Mouse (Mus musculus) MEL (cell line): Measurements from ENCODE around the gene Kcnrg. TPM values are rescaled to one million over a fixed set of nuclear protein-coding genes. Genes with fewer than 3 reads are reported as not detected.
A peak's percentile ranks its signal among the peaks of the same experiment; 100 is the strongest.

Experiments
- DNase-seq: peaks from one replicate; pipeline ENCODE4 v3.0.0; 2011; ENCODE audit warnings: low read depth, low spot score
- H3K27ac ChIP-seq: 2 replicates; pipeline ENCODE4 v1.5.1; 2012; ENCODE audit warnings: low read depth, mild to moderate bottlenecking, control low read depth, low read length, moderate library complexity; ENCODE audit not compliant: control insufficient read depth
- H3K27me3 ChIP-seq, 2 experiments: fragments of 150-350 bp in 1 of 2; sonication (generic) in 1 of 2; 2 replicates each; pipeline ENCODE4 v1.6.1; 2012; ENCODE audit warnings: low read length in 2 of 2, mild to moderate bottlenecking in 2 of 2, improper control_type of control experiment in 1 of 2, moderate library complexity in 1 of 2; ENCODE audit not compliant: insufficient read depth in 2 of 2, control insufficient read depth in 1 of 2
- H3K36me3 ChIP-seq, 2 experiments: 2 replicates each; pipeline ENCODE4 v1.6.1; 2012 to 2014; ENCODE audit warnings: low read length in 2 of 2, improper control_type of control experiment in 1 of 2, inconsistent platforms in 1 of 2, mild to moderate bottlenecking in 1 of 2; ENCODE audit not compliant: insufficient read depth in 2 of 2, control insufficient read depth in 1 of 2
- H3K4me1 ChIP-seq, 2 experiments: fragments of 150-350 bp in 1 of 2; sonication (generic) in 1 of 2; 2 replicates each; pipeline ENCODE4 v1.6.1; 2012; ENCODE audit warnings: low read length in 2 of 2, improper control_type of control experiment in 1 of 2, mild to moderate bottlenecking in 1 of 2; ENCODE audit not compliant: insufficient read depth in 2 of 2, control insufficient read depth in 1 of 2
- H3K4me3 ChIP-seq, 2 experiments: fragments of 150-350 bp in 1 of 2; sonication (generic) in 1 of 2; 2 replicates each; pipeline ENCODE4 v1.5.1; 2012; ENCODE audit warnings: low read depth in 2 of 2, low read length in 2 of 2, mild to moderate bottlenecking in 2 of 2, moderate library complexity in 2 of 2, control low read depth in 1 of 2, improper control_type of control experiment in 1 of 2; ENCODE audit not compliant: control insufficient read depth in 1 of 2, insufficient read depth in 1 of 2
- H3K79me2 ChIP-seq: 2 replicates; pipeline ENCODE4 v1.6.1; 2012; ENCODE audit warnings: mild to moderate bottlenecking, low read length, moderate library complexity; ENCODE audit not compliant: control insufficient read depth, poor library complexity, insufficient read depth
- H3K9ac ChIP-seq: 2 replicates; pipeline ENCODE4 v1.6.1; 2012; ENCODE audit warnings: low read depth, mild to moderate bottlenecking, control low read depth, low read length, moderate library complexity; ENCODE audit not compliant: control insufficient read depth, poor library complexity, severe bottlenecking
- H3K9me3 ChIP-seq: fragments of 150-350 bp; sonication (generic); replicated peaks from 2 replicates; pipeline ENCODE4 v1.6.1; 2012; ENCODE audit warnings: mild to moderate bottlenecking, low read length, improper control_type of control experiment, moderate library complexity; ENCODE audit not compliant: insufficient read depth
- CHD2 ChIP-seq: IDR thresholded peaks from 2 replicates; pipeline ENCODE4 v1.6.1; 2011; ENCODE audit warnings: low read length, improper control_type of control experiment
- CTCF ChIP-seq, 3 experiments: IDR thresholded peaks in 2 of 3; conservative IDR thresholded peaks in 1 of 3; 2 replicates each; pipeline ENCODE4 v1.5.1; 2011 to 2012; ENCODE audit warnings: low read length in 3 of 3, low read depth in 2 of 3, mild to moderate bottlenecking in 2 of 3, improper control_type of control experiment in 1 of 3, inconsistent platforms in 1 of 3, mixed read lengths in 1 of 3, moderate library complexity in 1 of 3; ENCODE audit not compliant: control insufficient read depth in 1 of 3, insufficient read depth in 1 of 3, poor library complexity in 1 of 3, severe bottlenecking in 1 of 3
- EP300 ChIP-seq, 2 experiments: IDR thresholded peaks; 2 replicates each; pipeline ENCODE4 v1.6.1; 2011; ENCODE audit warnings: improper control_type of control experiment in 2 of 2, low read length in 2 of 2, low read depth in 1 of 2, mild to moderate bottlenecking in 1 of 2
- ETS1 ChIP-seq: IDR thresholded peaks from 2 replicates; pipeline ENCODE4 v1.6.1; 2012; ENCODE audit warnings: low read depth, mild to moderate bottlenecking, inconsistent platforms, low read length, improper control_type of control experiment, moderate library complexity
- GATA1 ChIP-seq: IDR thresholded peaks from 2 replicates; pipeline ENCODE4 v1.6.1; 2011; ENCODE audit warnings: low read depth, low read length, improper control_type of control experiment
- KAT2A ChIP-seq: conservative IDR thresholded peaks from 2 replicates; pipeline ENCODE4 v1.6.1; 2012; ENCODE audit warnings: low read depth, low read length, improper control_type of control experiment, inconsistent platforms
- MAFK ChIP-seq: IDR thresholded peaks from 2 replicates; pipeline ENCODE4 v1.6.1; 2011; ENCODE audit warnings: low read depth, mild to moderate bottlenecking, low read length, improper control_type of control experiment, borderline replicate concordance
- MAZ ChIP-seq: IDR thresholded peaks from 2 replicates; pipeline ENCODE4 v1.6.1; 2012; ENCODE audit warnings: low read depth, mild to moderate bottlenecking, inconsistent platforms, low read length, improper control_type of control experiment
- MEF2A ChIP-seq: IDR thresholded peaks from 2 replicates; pipeline ENCODE4 v1.6.1; 2014; ENCODE audit warnings: low read depth, mild to moderate bottlenecking, inconsistent platforms, low read length, improper control_type of control experiment; ENCODE audit not compliant: poor library complexity, insufficient replicate concordance, severe bottlenecking; ENCODE audit errors: extremely low read depth
- MXI1 ChIP-seq: IDR thresholded peaks from 2 replicates; pipeline ENCODE4 v1.6.1; 2011; ENCODE audit warnings: mild to moderate bottlenecking, low read depth, low read length, improper control_type of control experiment
- NRF1 ChIP-seq: IDR thresholded peaks from 2 replicates; pipeline ENCODE4 v1.6.1; 2014; ENCODE audit warnings: low read depth, mild to moderate bottlenecking, inconsistent platforms, low read length, improper control_type of control experiment, moderate library complexity; ENCODE audit not compliant: poor library complexity, insufficient read depth, severe bottlenecking
- RAD21 ChIP-seq: IDR thresholded peaks from 2 replicates; pipeline ENCODE4 v1.6.1; 2011; ENCODE audit warnings: mild to moderate bottlenecking, low read depth, low read length, improper control_type of control experiment
- SMC3 ChIP-seq: IDR thresholded peaks from 2 replicates; pipeline ENCODE4 v1.6.1; 2011; ENCODE audit warnings: low read depth, low read length, improper control_type of control experiment
- TBP ChIP-seq: IDR thresholded peaks from 2 replicates; pipeline ENCODE4 v1.8.0; 2011; ENCODE audit warnings: low read depth, low read length, improper control_type of control experiment
- USF2 ChIP-seq, 2 experiments: IDR thresholded peaks; 2 replicates each; pipeline ENCODE4 v1.6.1; 2011 to 2012; ENCODE audit warnings: improper control_type of control experiment in 2 of 2, low read length in 2 of 2, borderline replicate concordance in 1 of 2, inconsistent platforms in 1 of 2, low read depth in 1 of 2, mild to moderate bottlenecking in 1 of 2; ENCODE audit not compliant: insufficient read depth in 1 of 2
- ZC3H11A ChIP-seq: IDR thresholded peaks from 2 replicates; pipeline ENCODE4 v1.6.1; 2012; ENCODE audit warnings: low read depth, mild to moderate bottlenecking, inconsistent platforms, low read length, improper control_type of control experiment
- ZKSCAN1 ChIP-seq: IDR thresholded peaks from 2 replicates; pipeline ENCODE4 v1.6.1; 2012; ENCODE audit warnings: low read depth, mild to moderate bottlenecking, inconsistent platforms, low read length, improper control_type of control experiment, moderate library complexity
- ZMIZ1 ChIP-seq: IDR thresholded peaks from 2 replicates; pipeline ENCODE4 v1.6.1; 2012; ENCODE audit warnings: low read depth, mild to moderate bottlenecking, inconsistent platforms, low read length, improper control_type of control experiment, moderate library complexity
- ZNF384 ChIP-seq: IDR thresholded peaks from 2 replicates; pipeline ENCODE4 v1.6.1; 2012; ENCODE audit warnings: low read depth, mild to moderate bottlenecking, inconsistent platforms, low read length, improper control_type of control experiment
- polyA plus RNA-seq, 2 experiments: library from polyadenylated mRNA; stranded (reverse) in 1 of 2; unstranded in 1 of 2; fragments of >175 nt in 1 of 2; fragments of >200 nt in 1 of 2; gene quantifications; 2 replicates each; pipeline versions ENCODE4 v1.2.1 to v1.2.4; 2012; ENCODE audit warnings: low replicate concordance in 2 of 2, low read depth in 1 of 2; ENCODE audit not compliant: insufficient read length in 2 of 2, insufficient read depth in 1 of 2, missing spikeins in 1 of 2
- total RNA-seq: library from RNA; depleted of rRNA; stranded (reverse); fragments of 300-350 nt; gene quantifications from 2 replicates; pipeline ENCODE4 v1.2.3, GENCODE M21; 2012

The Kcnrg gene
- total and polyA plus RNA-seq, 3 experiments = 0.04 to 0.15 TPM; not detected in 1

- Histone ChIP-seq H3K4me3 (no peak overlapping the region), H3K4me1 (no peaks in the 10 kb centered on the region), H3K36me3 (no peaks in the 10 kb centered on the region), H3K79me2 (no peaks in the 10 kb centered on the region), H3K9me3 (no peaks in the 10 kb centered on the region), H3K27ac (no peak overlapping the region), H3K9ac (no peak overlapping the region), H3K27me3 (peaks cover 0 to 2% of the 10 kb centered on the region in 2 experiments; a peak in 2 of 4 replicates)
- TF ChIP-seq ZC3H11A (peak; percentile 95), MEF2A (no peak), TBP (no peak), CTCF (IDR thresholded peaks at IDR 0.05 in 2 of 3, conservative IDR thresholded peaks at IDR 0.05 in 1 of 3; ENCODE audit: control insufficient read depth in 1 of 3, insufficient read depth in 1 of 3, low read depth in 2 of 3, low read length in 3 of 3, poor library complexity in 1 of 3, severe bottlenecking in 1 of 3) (peak; percentile 87 to 94 (median 93)), ZMIZ1 (no peak), MXI1 (no peak), SMC3 (peak; percentile 97), ZKSCAN1 (no peak), ZNF384 (peak; percentile 53; the same call in 1 of the 2 replicates), RAD21 (peak; percentile 97)
- DNase-seq = peak; percentile 85
These were observed 35.9 kb upstream of the Kcnrg start for GRCm38 (mm10) chr14:61571366-61571765.

DNA sequence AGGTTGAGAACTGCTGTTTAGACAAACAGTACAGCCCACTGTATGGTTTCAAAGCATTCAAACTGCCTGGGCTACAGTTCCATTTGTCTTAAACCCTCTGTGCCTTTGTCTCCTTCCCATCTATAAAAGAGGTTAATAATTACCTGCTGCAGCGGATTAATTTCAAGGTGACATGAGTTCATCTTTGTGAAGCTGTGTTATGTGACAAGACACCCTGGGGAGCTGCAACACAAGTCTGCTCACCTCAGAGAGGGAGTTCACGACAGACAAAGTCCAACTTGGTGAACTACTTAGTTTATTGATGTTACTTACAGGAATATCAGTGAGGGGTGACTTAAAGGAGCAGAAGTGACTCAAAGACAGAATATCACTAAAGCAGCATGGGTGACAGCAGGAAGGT, 35.1 kb upstream of the Kcnrg start:
- H3K4me1 ChIP-seq = no peaks in the 10 kb centered on the region
- peaks cover 0 to 2% of the 10 kb centered on the region in 2 experiments; a peak in 2 of 4 replicates for H3K27me3 ChIP-seq
- no peaks in the 10 kb centered on the region for H3K79me2 ChIP-seq
- H3K9ac ChIP-seq = no peak overlapping the region
- no peaks in the 10 kb centered on the region for H3K36me3 ChIP-seq
- TF ChIP-seq ZKSCAN1 = no peak
- TF ChIP-seq MEF2A = no peak
- no peak for TF ChIP-seq MAZ
- TF ChIP-seq USF2 (IDR thresholded peaks at IDR 0.05; ENCODE audit: borderline replicate concordance in 1 of 2, insufficient read depth in 1 of 2, low read depth in 1 of 2, low read length in 2 of 2) = no peak
- no peak for TF ChIP-seq GATA1
- no peak for TF ChIP-seq MAFK
- no peak for TF ChIP-seq ETS1
- no peak for TF ChIP-seq KAT2A
- no peak for TF ChIP-seq CHD2
- TF ChIP-seq EP300 (IDR thresholded peaks at IDR 0.05; ENCODE audit: low read depth in 1 of 2, low read length in 2 of 2) = no peak
- no peak for TF ChIP-seq NRF1
- TF ChIP-seq ZC3H11A = no peak
- no peak for TF ChIP-seq SMC3
- TF ChIP-seq ZMIZ1 = no peak
- TF ChIP-seq, all 39 proteins: peak for 0
- Histone ChIP-seq H3K4me3 (no peak overlapping the region), H3K27ac (no peak overlapping the region), H3K9me3 (no peaks in the 10 kb centered on the region)
- no peak for DNase-seq
